8 mouse cellular contexts compared by ENCODE assay signal in the genomic region with DNA sequence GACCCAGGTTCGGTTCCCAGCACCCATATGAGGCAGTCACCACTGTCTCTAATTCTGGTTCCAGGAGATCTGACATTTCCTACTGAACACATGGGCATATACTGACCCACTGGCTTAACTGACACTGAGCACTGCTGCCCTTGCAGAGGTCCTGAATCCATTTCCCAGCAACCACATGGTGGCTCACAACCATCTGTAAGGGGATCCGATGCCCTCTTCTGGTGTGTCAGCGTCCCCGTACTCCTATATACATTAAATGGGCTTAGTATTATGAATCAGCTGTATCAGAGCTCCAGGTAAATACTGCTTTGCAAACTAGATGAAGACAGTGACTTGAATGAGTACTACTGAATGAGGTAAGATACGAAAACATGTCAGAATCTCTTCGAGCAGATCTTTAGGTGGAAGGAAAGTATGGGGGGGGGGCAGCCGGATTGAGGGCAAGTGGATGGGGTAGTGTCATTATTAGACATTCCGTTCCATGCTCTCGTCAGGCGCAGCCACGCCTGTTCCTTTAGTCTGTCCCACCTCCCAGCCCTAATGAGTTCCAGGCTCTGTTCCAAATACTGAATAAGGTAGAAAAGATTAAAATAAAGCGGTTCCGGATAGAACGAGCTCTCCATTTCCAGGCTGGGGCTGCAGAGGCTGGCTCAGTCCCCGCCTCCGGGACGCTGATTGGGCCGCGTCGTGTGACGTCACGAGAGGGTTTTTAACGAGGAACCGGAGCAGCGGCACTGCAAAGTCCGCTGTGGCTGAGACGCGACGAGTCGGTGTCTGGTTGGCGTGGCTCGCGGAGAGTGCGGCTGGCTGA. TPM values are rescaled to one million over a fixed set of nuclear protein-coding genes. Genes with fewer than 3 reads are reported as not detected.
A peak's percentile ranks its signal among the peaks of the same experiment; 100 is the strongest.
DNase-seq lines count a peak whose midpoint lies in the region; ATAC-seq and TF ChIP-seq lines count a peak whose summit lies in the region.

A gene (plus strand): TSS at position 717 of the 811 bp plus-strand sequence.

- H3K27ac ChIP-seq in cortical plate, adult 2 months (ENCODE audit: insufficient read depth, low read length), result peak within 1 kb of the TSS; percentile 48

- TF ChIP-seq CTCF in cortical plate, adult 2 months (IDR thresholded peaks at IDR 0.05; ENCODE audit: extremely low read depth, insufficient read depth, low read length), result no peak

- peak; percentile 96 for DNase-seq in ZHBTc4 (ENCODE audit: low read depth, low spot score)
- peak; percentile 93 for DNase-seq in gastrocnemius, postnatal 10 days
- peak; percentile 98 for DNase-seq in induced T-regulatory cell, adult 2 months (ENCODE audit: low read depth)
- DNase-seq in left cerebral cortex, adult 9 months (ENCODE audit: low spot score in 2 of 2), result peak; percentile 87 to 96
- DNase-seq in right cerebral cortex, postnatal 14 days, result peak; percentile 95
- peak; percentile 91 to 97 for DNase-seq in urinary bladder, postnatal 36 days (ENCODE audit: low spot score in 2 of 2)

- ATAC-seq in megakaryocyte progenitor cell, adult 5-6 weeks (replicated peaks; ENCODE audit: poor library complexity), result peak; percentile 93

- peak; percentile 100 for TF ChIP-seq POLR2A in cortical plate, adult 2 months (IDR thresholded peaks at IDR 0.05; ENCODE audit: extremely low read depth, insufficient read depth, low read length)

- H3K4me3 ChIP-seq in cortical plate, adult 2 months (ENCODE audit: insufficient read depth, low read length), result peak within 1 kb of the TSS; percentile 50

- peaks cover 8% of the 10 kb centered on the region for H3K4me1 ChIP-seq in cortical plate, adult 2 months (ENCODE audit: control insufficient read depth, insufficient read depth, low read length)

RNA-seq across cellular contexts. Expression of the gene that starts here (rescaled TPM):
- polyA plus RNA-seq in cortical plate, adult 2 months (2012; rRNA removed), result 28.9 and 41.9 TPM in 2 replicates
- total RNA-seq in gastrocnemius, postnatal 10 days (2021), result 10 to 100 TPM in 1 of 2 experiments, 1 to 10 TPM in 1; 7.1 to 10.7 TPM
- total RNA-seq in megakaryocyte progenitor cell, adult 5-6 weeks (2015), result 1.1 and 1.9 TPM in 2 replicates
- 0.75 and 1.0 TPM in 2 replicates for total RNA-seq in megakaryocyte progenitor cell, adult 5-6 weeks (2017)

Comparison
In these comparisons a context has a peak if more than half of its experiments do, and no peak if none do; other contexts are left out.
1. Peak in every context shown above with its lines: DNase-seq, ATAC-seq, H3K4me3 ChIP-seq and H3K27ac ChIP-seq.